Mouse (Mus musculus) c-Kit-negative CD71-positive TER-119-positive erythroid progenitor cells, embryonic 14.5 days (primary cell): ENCODE data around the gene Cep95.

Experiments
- DNase-seq: peaks from one replicate; pipeline ENCODE4 v3.0.0-alpha.2; 2013; ENCODE audit warnings: low read depth, low spot score

The Cep95 gene

DNA sequence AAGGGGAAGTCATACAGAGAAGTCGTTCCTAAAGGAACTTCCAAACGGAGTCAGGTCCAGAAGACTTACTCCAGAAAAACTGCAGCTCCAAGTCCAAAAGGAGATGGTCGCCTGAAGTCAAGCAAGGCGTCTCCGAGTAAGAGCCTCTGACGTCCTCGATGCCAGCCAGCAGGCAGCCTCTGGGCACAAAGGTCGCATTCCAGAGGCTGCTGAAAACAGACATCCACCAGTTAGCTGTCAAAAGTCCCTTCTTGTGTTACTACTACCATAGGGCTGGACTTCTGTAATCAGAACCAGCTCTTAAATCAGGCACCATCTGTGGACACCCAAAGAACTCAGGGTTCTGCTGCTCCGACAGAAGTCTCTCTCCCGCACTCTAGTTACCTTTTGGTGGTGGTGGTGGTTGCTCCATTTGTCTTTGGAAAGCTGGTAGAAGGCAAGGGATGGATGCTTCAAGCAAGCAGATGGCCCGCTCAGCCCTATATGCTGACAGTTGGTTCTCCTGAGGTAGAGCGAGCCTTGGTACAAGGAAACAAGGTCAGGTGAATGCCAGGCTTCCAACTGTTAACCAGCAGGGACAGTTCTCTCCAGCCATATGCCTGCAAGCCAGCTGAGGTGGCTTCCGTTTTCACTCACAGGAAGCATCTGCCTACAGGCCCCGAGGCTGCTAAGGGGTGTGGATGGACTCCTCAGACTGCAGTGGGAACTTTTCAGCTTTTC is 25.7 kb downstream of the Cep95 start:
- no peak for DNase-seq

DNA sequence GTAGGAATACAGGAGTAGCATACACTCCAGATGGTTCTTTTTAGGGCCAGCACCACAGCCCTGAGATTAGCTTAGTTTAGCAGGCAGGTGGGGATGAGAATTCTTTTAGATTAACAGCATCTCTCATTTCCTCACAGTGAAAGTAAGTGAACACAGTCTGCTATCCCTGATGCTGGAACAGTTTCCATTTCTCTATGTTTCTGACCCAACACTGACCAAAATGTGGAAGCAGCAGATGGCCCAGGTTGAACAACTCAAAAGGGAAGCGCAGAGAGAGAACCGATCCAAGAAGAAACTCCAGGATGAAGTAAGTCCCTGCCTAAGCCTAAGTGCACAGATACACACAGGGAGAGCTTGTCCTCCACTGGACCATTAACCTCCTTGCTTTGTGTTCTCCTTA is 26.3 kb downstream of the Cep95 start:
- no peak for DNase-seq

- no peak for DNase-seq
Observed at GRCm38 (mm10) chr11:106815761-106816160, 26.7 kb downstream of the Cep95 start.

GRCm38 (mm10) chr11:106816316-106816715 is 27.3 kb downstream of the Cep95 start:
- no peak for DNase-seq

DNA sequence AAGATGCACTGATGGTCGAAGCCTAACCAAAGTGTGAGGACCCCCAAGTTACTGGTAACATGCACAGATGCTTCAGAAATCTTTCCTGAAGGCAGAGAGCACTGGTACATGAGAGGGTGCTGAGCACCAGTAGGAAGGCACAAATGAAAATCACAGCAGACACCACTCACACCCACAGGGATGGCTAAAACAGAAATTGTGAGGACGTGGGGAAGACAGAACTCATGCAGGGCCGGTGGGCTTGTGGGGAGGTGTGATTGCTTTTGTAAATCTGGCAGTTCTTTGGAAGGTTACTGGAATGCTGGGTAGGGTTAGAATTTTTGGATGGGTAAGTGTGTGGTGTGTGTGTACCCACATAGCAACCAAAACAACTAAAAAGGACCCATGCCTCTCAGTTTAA is 28.1 kb downstream of the Cep95 start:
- no peak for DNase-seq

- no peak for DNase-seq
Observed at GRCm38 (mm10) chr11:106817808-106818207, 28.8 kb downstream of the Cep95 start.

DNA sequence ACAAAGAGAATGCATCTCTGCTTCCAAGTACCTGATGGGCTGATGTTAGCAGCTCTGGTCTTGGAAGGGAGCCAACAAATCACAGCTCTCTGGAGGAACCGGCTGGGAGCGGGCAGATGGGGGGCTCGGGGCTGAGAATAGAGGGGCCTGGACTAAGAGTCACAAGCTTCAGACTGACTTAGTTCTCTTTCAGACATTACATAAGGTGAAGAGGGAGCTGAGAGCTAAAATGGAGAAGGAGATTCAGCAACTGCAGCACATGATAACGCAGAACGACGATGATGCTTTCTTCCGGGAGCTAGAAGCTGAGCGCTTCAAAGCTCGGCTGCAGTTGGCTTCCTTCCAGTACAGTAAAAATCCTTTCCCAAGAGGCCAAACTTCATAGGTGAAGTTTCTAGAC is 29.3 kb downstream of the Cep95 start:
- no peak for DNase-seq

DNA sequence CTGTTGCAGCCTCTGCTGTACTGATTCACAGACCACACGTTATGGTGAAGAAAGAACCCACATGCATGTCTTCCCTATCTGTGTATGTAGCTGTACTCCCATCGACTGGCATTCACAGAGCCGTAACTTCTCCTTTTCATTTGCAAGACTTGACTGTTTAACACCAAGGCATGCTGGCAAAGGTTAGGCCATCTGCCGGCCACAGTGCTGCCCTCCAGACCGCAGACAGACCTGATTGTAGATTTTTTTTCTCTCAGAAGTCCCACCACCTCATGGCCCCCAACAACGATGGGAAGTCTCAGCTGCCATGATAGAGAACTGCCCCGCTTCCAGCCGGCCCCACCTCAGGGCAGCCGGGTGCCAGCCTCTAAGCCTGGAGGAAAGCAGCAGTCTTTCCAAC is 30.5 kb downstream of the Cep95 start:
- no peak for DNase-seq

- no peak for DNase-seq
Observed at GRCm38 (mm10) chr11:106820252-106820651, 31.2 kb downstream of the Cep95 start.

GRCm38 (mm10) chr11:106820972-106821371 is 31.9 kb downstream of the Cep95 start:
- no peak for DNase-seq

GRCm38 (mm10) chr11:106821397-106821796 is 32.3 kb downstream of the Cep95 start:
- no peak for DNase-seq

DNA sequence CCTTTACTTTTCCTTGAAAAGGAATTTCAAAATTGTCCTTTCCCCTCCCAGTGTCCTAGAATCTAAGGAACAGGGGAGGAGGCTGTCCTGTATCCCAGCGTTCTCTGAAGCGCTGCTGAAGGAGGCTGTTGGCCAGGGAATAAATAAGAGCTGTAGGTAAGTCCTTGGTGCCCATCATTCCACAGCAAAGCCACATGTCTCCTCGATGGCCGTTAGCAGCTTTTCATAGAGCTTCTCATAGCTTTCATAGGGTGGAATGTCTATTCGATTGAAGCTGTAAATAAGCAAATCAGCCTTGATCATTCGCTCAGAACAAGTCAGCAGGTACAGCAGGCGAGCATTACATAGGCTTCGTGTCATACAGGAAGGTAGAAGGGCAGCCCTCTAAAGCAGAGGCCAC is 33.4 kb downstream of the Cep95 start:
- DNase-seq, result no peak

- no peak for DNase-seq
Observed at GRCm38 (mm10) chr11:106822911-106823310, 33.9 kb downstream of the Cep95 start.

GRCm38 (mm10) chr11:106823741-106824140 is 34.7 kb downstream of the Cep95 start:
- no peak for DNase-seq

GRCm38 (mm10) chr11:106824403-106824802 is 35.4 kb downstream of the Cep95 start:
- DNase-seq, result no peak

DNA sequence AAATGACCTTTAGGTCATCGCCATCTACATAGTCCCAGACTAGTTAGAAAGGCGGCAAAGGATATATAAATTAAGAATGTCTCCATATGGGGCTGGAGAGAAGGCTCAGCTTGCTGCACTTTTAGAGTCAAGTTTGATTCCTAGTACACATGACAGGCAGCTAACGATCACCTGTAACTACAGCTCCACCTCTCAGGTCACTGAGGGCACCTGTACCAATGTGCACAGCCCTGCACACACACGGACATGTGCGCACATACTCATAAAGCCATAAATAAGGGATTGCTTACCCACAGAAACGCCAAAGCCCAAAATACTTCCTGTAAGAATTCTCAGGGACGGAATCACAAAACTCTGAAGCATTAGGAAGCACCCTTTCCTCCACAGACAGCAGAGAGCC is 39.0 kb downstream of the Cep95 start:
- no peak for DNase-seq

DNA sequence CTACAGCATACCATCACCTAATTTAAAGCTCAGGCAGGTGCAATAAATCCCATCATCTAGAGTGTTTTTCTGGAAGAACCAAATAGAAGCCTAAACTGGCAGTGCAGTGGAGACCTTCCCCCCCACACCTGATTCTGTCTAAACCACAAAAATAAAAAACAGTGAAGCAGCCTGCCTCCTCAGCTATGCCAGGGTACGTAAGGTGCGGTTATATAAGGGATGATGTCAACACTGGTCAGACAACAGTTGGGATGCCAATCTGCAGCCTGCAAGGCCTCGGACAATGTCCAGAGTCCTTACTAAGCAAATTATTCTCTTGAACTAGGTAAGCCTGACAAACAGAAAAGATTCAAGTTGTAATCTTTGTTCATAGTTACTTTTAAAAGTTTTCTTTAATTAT is 53.0 kb downstream of the Cep95 start:
- DNase-seq, result no peak

DNA sequence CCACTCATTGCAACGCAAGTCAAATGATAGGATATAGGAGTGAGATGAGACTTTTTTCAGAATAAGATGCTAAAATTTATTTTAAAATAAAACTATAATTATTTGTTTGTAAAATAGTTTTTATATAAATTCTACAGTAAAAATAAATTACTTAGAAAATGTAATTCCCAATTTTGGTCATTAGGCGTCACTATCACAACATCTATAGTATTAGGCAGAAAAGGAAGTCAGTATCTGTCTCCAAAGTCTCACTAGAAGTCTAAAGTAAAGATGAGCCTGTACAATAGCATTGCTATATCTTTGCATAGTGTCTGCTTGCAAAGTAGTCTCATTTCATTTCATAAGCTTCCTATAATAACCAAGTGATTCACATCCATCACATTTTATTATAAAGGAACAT is 62.4 kb downstream of the Cep95 start:
- no peak for DNase-seq
